Mouse (Mus musculus): ENCODE measurements around the gene Stox1. TPM values are rescaled to one million over a fixed set of nuclear protein-coding genes. Genes with fewer than 3 reads are reported as not detected.
"Not testable (repeated sequence)": the region's sequence is repeated elsewhere in the genome, so short reads cannot be mapped to it uniquely, and the experiment has no call there.

The Stox1 gene
- total RNA-seq (2021), result 1 to 10 TPM in 1 of 2 experiments, under 1 TPM in 1; 0.83 to 1.5 TPM

GRCm38 (mm10) chr10:62725771-62726687 is at the start of gene Stox1:
Stox1 (minus strand) TSS chr10:62726128.
- peak; percentile 62 for DNase-seq

- no peak for DNase-seq
These were observed 24.9 kb upstream of the Stox1 start for GRCm38 (mm10) chr10:62750781-62751180.

GRCm38 (mm10) chr10:62739961-62740737 is 14.2 kb upstream of the Stox1 start:
- peak; percentile 27 for DNase-seq

- no peak for DNase-seq
These were observed 11.2 kb upstream of the Stox1 start for GRCm38 (mm10) chr10:62736965-62737688.

GRCm38 (mm10) chr10:62730826-62731225 is 4.9 kb upstream of the Stox1 start:
- no peak for DNase-seq

GRCm38 (mm10) chr10:62724936-62725335 is 992 bp downstream of the Stox1 start:
- DNase-seq, result no peak

- no peak for DNase-seq
These were observed 3.2 kb downstream of the Stox1 start for GRCm38 (mm10) chr10:62722701-62723100.

- not testable (repeated sequence) for DNase-seq
These were observed 5.4 kb downstream of the Stox1 start for GRCm38 (mm10) chr10:62720574-62720973.

GRCm38 (mm10) chr10:62713457-62713856 is 12.5 kb downstream of the Stox1 start:
- DNase-seq, result no peak

- no peak for DNase-seq
These were observed 22.3 kb downstream of the Stox1 start for GRCm38 (mm10) chr10:62703579-62703978.

GRCm38 (mm10) chr10:62702436-62702835 is 23.5 kb downstream of the Stox1 start:
- no peak for DNase-seq

GRCm38 (mm10) chr10:62692771-62693170 is 33.2 kb downstream of the Stox1 start:
- DNase-seq, result no peak

- no peak for DNase-seq
These were observed 33.7 kb downstream of the Stox1 start for GRCm38 (mm10) chr10:62692244-62692643.

GRCm38 (mm10) chr10:62687032-62687674 is 38.8 kb downstream of the Stox1 start:
- no peak for DNase-seq

GRCm38 (mm10) chr10:62683043-62683442 is 42.9 kb downstream of the Stox1 start:
- peak; percentile 56 for DNase-seq

GRCm38 (mm10) chr10:62679833-62680232 is 46.1 kb downstream of the Stox1 start:
- DNase-seq, result no peak

- no peak for DNase-seq
These were observed 48.6 kb downstream of the Stox1 start for GRCm38 (mm10) chr10:62677329-62677728.

GRCm38 (mm10) chr10:62676196-62676595 is 49.7 kb downstream of the Stox1 start:
- no peak for DNase-seq

GRCm38 (mm10) chr10:62672359-62672758 is 53.6 kb downstream of the Stox1 start:
- no peak for DNase-seq

GRCm38 (mm10) chr10:62669245-62669644 is 56.7 kb downstream of the Stox1 start:
- no peak for DNase-seq

GRCm38 (mm10) chr10:62668463-62668862 is 57.5 kb downstream of the Stox1 start:
- no peak for DNase-seq

GRCm38 (mm10) chr10:62668043-62668442 is 57.9 kb downstream of the Stox1 start:
- DNase-seq, result no peak
